Mouse (Mus musculus) mammary gland, adult 2 months (tissue): ENCODE measurements around the gene Zfp622. TPM values are rescaled to one million over a fixed set of nuclear protein-coding genes. Genes with fewer than 3 reads are reported as not detected.

Experiments
- polyA plus RNA-seq: library from polyadenylated mRNA; depleted of rRNA; stranded (reverse); fragments of >200 nt; gene quantifications from 2 replicates; pipeline ENCODE4 v1.2.3, GENCODE M21; 2012; ENCODE audit warnings: low replicate concordance; rRNA removed

Gene Zfp622
- 13.4 and 22.8 TPM in 2 replicates for polyA plus RNA-seq

DNA sequence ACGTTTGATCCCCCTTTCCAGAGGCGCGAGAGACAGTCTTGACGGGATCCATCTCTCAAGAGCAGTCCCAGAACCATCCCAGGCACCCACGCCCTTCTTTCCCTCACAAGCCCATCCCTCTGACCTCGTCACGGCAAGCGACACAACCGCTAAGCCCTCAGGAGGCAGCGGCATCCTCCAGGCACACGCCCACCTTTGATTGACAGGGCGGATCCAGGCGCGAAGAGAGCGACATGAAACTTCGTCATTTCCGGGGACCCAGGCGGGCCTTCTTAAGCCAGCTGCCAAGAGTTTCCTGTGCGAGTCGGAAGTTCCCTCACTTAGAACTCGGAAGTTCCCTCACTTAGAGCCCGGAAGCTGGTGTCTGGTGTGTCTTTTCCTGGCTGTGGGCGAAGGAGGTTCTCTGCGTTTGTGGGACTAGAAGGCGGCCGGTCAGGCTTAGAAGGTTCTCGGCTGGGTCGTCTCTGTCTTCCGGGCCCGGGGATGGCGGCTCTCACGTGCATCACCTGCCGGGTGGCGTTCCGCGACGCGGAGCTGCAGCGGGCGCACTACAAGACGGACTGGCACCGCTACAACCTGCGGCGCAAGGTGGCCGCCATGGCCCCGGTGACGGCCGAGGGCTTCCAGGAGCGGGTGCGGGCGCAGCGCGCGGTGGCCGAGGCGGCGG is at the start of gene Zfp622:
Gene Zfp622 (plus strand): TSS at position 300 of the 667 bp plus-strand sequence.

Other genes with a start within 250 kb of the Zfp622 start
- 6.2 and 11.3 TPM in 2 replicates for gene Retreg1, start 141.2 kb upstream of the Zfp622 start, polyA plus RNA-seq